Mouse (Mus musculus): ENCODE results near the gene Rbm17.
A peak's percentile ranks its signal among the peaks of the same experiment; 100 is the strongest.
"Not testable (repeated sequence)": the region's sequence is repeated elsewhere in the genome, so short reads cannot be mapped to it uniquely, and the experiment has no call there.

The Rbm17 gene

DNA sequence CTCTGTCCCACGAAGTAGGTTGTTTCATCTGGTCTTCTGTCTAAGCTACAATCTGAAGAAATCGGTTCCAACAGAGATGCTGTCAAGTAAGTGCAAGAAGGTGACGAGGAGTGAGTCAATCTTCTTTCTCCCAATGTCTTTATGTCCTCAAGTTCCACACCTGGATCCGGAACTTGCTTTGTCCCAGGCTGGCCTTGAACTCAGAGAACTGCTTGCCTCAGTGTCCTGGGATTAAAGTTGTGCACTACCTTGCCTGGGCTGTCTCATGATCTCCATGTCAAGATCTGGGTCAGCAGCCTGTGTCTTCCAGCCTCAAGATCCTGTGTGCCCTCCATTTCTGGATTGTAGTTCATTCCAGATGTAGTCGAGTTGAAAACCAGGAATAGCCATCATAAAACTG is at the start of gene Rbm17:
Gene Rbm17 (minus strand): TSS at position 101 of the 400 bp plus-strand sequence.
- DNase-seq (ENCODE audit: low spot score in 2 of 2): no peak

DNA sequence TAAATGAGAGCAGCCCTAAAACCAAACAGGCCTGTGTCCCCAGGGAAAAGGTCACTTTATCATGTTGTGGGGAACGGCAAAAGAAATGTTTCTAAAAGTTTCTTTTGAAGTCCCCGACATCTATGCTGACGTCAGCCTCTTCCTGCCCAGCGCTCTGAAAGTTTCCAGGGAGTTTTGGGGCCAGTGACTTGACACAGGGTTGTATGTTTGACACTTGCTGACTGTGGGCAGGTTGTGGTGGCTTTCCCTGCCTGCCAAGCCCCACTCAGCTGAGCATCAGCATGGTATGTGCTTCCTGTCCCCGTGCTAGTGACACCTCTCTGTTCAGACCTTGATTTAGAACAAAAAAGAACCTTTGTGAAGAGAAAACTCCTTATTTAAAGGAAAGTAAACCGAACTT is 49.4 kb upstream of the Rbm17 start:
- DNase-seq (ENCODE audit: low spot score in 2 of 2): no peak

DNA sequence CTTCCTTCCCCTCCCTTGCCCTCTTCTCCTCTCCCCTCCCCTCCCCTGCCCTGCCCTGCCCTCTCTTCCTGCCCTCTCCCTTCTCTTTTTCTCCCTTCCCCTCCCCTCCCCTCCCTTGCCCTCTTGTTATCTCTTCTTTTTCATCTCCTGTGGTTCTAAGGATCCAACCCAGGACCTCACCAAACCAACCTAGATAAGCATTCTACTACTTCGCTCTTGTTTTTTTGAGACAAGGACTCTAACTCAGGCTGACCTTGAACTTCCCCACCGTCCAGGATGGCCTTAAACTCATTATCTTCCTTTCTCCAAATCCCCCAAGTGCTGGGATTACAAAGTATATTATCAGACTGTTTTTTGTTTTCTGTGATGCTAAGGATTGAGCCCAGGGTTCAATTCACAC is 48.8 kb upstream of the Rbm17 start:
- no peak for DNase-seq (ENCODE audit: low spot score in 2 of 2)

DNA sequence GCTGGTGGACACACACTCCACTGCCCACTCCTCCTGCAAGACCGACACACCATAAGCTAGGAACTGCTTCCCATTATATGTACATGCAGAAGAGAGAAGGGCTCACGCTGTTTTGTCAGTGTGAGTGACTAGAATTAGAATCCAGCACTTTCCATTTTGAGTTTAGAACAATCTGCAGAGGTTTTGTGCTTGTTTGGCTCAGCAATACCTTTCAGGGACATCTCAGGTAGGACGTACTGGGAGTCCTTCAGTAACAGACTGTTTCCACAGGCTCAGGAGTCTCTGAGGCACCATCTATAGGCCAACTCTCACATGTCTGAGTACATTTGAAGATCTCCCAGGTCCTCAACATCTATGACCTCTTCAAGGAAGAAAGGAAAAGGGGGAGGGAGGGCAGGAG is 48.2 kb upstream of the Rbm17 start:
- no peak for DNase-seq (ENCODE audit: low spot score in 2 of 2)

DNA sequence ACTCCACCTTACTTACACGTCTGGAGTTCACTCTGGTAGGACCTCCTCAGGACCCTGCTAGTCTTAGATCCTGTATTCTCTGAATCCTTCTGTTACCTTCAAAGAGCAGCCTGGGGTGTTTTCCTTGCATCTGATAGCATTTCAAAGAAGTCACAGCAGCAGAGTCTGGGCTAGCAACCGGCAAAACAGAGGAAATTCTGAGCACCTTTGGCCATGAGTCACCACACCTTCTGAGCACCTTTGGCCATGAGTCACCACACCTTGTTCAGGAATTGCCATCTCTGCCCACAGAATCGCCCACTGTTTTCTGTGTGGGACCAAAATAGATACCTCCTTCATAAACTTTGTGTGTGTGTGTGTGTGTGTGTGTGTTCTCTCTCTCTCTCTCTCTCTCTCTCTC is 47.5 kb upstream of the Rbm17 start:
- DNase-seq (ENCODE audit: low spot score in 2 of 2): no peak

DNA sequence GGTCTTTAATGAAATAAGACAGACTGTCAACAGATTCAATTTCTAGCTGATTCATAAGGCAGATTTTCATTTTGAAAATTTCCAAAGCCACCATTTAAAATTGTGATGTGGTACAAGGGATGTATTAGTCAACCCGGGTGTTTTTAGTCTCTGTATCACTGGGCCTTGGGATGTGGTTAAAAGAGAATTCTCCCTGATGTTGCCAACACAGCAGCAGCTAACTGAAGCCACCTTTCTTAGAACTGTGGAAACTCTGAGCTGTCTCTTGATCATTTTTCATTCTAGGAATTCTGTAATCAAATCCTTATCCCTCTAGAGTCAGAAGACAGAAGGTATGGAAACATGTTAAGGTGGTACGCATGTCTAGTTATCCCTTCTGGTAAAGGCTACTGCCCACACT is 41.3 kb upstream of the Rbm17 start:
- DNase-seq (ENCODE audit: low spot score in 2 of 2): no peak

DNA sequence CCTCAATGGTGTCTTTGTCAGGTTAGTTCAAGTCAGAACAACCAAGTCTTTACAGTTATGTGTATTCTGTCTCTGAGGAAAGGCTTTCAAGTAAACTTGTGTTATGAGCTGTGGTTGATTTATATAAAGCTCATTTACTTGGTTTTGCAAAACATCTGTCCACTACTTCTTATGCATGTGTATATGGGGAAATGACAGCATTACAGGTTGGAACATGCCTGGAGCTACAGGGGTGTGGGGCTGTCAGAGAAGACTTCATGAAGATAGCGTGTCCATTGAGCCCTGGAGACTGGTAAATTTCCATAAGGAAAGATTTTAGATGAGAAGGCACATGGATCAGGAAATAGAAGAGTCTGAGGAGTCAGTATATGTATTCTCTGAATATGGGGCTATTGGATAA is 40.1 kb upstream of the Rbm17 start:
- DNase-seq (ENCODE audit: low spot score in 2 of 2): no peak

DNA sequence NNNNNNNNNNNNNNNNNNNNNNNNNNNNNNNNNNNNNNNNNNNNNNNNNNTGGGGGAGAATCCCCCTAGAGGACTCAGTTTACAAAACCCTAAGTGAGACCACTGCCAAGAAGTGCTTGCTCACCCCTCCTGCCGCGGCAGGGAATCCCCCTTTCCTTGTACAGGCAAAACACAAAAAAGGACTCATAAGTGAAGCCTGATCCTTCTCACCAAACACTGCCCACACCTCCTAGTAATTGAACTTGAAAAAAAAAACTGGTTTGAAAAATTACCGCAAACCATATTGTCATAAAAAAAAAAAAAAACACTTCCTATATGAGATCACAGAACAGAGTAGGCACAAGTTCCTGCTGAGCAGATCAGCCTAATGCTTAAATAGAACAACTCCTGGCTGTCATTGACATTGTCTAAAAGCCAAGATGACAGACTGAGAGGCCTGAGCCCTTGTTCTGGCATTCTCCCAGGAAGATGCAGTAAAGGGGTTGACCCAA is 38.5 kb upstream of the Rbm17 start, which contains the start of gene Il2ra:
Gene Il2ra (plus strand): TSS at position 357 of the 491 bp plus-strand sequence.
- DNase-seq (ENCODE audit: low spot score in 2 of 2): no peak

DNA sequence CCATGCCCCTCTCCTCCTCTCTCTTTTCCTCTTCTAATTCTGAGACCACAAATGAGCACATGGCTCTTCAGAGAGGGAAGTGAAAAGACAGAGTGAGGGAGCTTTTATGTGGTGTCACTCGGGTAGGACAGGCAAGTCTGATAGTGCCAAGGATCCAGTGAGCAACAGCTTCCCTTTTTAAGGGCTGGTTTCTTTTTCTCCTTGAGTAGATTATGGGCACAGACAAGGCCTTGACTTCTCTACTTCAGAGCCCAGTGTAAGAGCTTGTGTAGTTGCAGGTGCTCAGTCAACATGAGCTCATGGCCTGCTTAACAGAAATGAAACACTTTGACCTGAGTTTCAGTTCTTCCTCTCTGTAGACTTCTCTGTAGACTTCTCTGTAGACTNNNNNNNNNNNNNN is 33.2 kb upstream of the Rbm17 start:
- DNase-seq (ENCODE audit: low spot score in 2 of 2): no peak

DNA sequence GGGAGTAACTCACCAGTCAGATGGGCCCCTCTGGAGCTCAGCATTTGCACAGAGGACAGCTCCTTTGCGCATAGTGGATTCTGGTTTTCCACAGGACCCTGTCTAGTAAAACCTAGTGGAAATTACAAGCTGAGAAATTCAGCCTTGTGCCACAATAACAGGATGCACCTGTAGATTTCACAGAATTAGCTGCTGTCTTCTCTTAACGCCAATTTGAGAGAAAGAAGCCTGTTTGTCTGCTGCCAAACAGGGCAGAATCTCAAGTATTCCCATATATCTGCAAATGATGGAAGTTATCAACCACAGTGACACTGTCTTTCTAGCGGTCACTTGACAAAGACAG is 32.2 kb upstream of the Rbm17 start:
- DNase-seq (ENCODE audit: low spot score in 2 of 2): no peak

DNA sequence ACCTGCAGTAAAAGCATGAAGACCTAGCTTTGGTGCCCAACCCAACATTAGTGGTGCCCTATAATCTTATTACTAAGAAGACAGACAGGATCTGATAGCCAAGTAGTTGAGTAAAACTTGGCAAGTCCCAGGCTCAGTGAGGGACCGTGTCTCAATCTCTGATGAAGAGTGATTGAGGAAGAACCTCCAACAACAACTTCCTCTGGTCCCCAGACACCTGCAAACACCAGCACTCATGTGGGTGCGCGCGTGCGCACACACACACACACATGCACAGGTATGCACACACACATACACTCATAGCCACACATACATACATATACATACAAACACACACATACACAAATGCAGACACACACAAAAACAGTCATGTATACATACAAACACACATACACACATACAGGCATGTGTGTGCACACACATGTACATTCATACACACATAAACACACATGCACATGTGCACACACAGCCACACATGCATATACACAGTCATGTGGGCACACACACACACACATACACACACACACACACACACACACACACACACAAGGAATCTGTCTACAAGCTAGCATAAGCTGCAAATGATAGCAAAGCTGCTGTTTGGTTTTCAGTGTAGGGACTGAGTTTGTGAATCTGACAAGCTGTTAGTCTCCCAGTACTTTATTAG is 31.7 kb upstream of the Rbm17 start:
- DNase-seq (ENCODE audit: low spot score in 2 of 2): no peak

DNA sequence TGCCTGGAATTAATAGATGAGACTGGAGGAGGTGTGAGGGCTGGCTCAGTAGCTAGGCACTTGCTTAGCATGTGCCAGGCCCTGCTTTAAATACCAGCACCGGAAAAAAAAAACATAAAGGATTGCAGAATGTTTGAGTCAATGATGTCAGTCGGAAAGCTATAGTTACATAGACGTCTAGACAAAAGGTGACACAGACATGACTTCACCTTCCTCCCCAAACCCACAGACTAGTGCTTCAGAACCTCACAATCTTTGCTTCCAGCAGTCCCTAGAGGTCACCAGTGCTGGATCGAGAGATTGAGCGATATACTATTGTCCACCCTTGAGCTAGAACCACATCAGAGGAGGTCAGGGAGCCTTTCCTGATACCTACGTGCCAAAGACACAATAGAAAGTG is 31.1 kb upstream of the Rbm17 start:
- DNase-seq (ENCODE audit: low spot score in 2 of 2): no peak

DNA sequence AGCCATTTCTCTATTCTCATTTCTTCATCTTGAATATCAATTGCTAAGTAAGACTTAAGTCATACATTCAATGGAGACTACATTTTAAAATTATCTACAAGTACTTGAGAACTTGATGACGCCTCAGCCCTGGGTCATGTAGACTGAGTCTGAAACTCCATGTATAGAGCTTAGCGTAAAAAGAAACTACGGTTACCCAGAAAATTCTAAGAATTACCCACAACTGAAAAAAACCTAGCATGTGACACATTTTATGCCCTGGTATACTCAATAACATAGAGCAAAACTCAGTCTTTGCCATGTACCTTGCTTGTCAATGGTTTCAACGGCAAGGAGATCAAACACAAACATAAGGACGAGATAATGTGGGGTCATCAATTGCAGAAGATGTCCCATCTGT is 21.9 kb upstream of the Rbm17 start, which contains the start of gene Gm17490:
Gene Gm17490 (minus strand): TSS at position 375 of the 400 bp plus-strand sequence.
- no peak for DNase-seq (ENCODE audit: low spot score in 2 of 2)

DNA sequence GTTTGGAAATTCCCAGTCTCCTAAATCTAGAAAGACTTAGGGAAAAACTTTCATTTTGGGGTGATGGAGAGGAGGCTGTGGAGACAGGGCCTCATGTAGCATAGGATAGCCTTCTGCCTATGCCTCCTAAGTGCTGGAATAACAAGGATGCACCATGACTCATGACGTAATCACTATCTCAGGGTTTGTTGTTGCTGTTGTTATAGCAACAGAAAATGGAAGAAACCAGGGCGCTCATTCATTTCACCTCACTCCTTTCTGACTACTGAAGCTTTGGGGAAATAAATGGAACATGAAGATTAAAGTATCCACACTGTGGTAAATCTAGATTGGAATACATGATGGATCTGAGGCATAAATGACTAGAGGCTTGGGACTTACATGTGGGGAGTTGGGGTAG is 19.8 kb upstream of the Rbm17 start:
- no peak for DNase-seq (ENCODE audit: low spot score in 2 of 2)

DNA sequence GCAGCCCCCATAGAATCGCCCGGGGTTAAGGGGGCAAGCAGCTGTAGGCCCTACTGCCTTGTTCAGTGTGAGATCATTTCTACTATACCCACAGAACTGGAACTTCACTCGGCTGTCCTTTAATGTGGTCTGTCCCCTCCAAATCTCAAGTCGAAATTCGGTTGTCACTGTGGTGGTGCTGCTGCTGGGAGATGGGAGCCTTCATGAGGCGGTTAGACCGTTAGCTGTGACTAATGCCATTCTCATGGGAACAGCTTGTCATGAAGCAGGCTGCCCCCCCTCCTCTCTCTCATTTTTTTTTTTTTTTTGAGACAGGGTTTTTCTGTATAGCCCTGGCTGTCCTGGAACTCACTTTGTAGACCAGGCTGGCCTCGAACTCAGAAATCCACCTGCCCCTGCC is 19.2 kb upstream of the Rbm17 start:
- no peak for DNase-seq (ENCODE audit: low spot score in 2 of 2)

DNA sequence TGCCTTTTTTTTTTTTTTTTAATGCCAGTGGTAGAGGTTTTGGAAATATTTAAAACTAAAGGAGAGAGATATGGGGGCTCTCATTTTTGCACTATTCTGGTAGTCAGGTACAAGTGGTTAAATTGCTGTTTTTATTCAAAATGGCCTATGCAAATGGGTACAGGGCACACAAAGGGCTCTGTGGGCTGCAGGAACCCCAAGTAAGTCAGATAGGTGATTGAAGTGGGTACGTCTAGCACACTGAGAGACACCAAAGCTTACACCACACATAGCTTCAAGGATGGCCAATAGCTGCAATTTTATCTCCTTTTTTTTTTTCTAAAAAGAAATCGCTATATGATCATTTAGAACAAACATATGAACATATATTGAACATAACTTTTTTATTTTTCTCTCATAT is 15.6 kb upstream of the Rbm17 start:
- no peak for DNase-seq (ENCODE audit: low spot score in 2 of 2)

DNA sequence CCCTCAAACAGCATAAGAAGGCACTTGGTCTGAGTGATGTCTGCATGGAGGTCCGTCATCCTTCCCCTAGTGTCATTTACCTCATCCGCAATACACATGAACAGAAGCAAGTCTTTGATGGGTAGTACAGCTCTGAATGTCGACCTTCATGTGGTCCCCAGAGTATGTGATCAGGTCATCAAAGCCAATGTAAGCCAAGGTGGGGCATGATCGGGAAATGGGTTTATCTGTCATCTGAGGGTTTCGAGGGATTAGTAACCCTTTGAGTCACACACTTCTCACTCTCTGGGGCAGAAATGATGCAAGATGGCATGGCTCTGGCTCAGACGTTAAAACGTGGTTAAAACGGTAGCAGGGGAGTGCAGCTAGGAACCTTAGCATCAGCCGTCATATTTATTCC is 12.9 kb upstream of the Rbm17 start:
- no peak for DNase-seq (ENCODE audit: low spot score in 2 of 2)

DNA sequence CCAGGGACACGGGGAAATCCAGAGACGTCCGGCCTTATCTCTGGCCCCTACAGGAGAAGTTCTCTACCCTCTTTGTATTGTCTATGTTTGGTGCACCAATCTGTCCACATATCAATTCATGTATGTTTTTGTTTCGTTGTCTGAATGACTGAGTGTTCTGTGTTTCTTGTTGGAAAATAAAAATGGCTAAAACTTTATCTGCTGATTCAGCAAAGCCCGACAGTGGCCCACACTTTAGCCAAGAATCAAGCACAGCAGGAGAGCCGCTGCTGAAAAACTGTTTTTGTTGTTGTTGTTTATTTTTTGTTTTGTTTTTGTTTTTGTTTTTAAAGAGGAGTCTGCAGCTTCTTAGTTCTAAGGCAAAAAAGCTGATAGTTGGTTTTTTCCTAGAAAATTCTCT is 9.0 kb upstream of the Rbm17 start:
- not testable (repeated sequence) for DNase-seq (ENCODE audit: low spot score in 2 of 2)

DNA sequence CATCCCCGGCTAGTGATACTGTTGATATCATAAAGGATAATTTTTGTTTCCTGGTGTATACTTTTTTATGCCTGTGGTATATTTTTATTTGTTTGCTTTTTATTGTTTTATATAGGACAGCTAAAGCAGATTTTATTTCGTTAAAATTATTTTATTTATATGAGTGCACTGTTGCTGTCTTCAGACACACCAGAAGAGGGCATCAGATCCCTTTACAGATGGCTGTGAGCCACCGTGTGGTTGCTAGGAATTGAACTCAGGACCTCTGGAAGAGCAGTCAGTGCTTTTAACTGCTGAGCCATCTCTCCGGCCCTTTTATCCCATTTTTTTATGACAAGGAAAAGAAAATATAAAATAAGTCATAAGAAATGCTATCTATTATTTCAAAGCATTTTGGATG is 2.8 kb upstream of the Rbm17 start:
- DNase-seq (ENCODE audit: low spot score in 2 of 2): not testable (repeated sequence)

DNA sequence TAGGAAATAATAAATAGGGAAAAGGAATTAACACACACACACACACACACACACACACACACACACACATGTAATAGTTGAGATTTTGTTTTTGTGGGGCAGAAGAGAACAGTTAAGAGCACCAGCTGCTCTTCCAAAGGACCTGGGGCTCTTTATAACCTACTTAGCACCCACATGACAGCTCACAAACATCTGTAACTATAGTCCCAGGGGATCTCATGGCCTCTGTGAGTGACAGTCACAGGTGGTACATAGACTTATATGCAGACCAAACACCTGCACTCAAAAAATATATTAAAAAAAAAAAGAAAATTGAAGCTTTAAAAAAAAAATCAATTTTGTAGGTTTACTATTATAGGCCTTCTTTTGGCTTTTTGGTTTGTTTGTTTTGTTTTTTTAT is 958 bp upstream of the Rbm17 start:
- no peak for DNase-seq (ENCODE audit: low spot score in 2 of 2)

DNA sequence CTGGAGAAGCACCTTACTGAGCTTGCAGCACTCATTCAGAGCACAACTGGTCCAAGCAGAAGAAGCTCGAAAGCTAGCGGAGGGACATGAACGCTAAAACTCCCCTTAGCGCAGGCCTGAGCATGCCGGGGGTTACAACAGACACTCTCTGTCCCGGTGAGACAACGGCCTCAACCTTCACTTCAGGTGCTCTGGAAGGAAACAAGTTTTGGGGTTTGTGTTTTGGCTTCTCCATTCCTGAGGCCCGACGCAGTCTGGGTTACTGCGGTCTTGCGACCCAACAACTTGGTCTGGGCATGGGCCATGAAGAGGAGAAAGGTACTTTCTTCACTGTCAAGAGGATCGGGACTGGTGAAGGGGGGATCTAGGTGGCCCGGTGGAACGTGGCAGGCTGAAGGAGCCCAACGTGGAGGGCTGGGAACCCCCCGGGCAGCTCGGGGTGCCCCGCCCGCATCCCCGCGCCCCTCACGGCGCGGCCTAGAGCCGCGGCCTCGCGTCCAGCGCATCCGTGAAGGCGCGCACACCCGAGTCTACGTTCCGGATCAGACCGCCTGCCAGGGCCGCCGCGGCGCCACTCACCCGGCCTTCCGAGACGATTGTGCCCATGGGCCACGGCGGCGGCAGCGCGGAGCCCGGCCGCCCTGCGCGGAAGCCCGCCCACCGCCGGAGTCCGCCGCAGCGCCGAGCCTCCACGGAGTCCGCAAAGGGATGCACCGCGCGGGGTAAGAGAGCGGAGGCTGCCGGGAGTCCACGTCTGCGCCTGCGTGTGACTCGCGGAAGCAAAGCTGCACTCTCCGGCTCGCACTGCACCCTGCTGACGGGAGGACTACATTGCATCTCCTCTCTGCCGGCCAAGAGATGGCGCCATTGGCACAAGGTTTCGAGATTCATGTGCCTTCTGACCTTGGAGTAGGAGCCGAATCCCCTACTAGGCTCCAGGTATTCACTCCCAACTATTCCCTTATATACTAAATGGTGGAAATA is 1.2 kb downstream of the Rbm17 start:
- peak; percentile 93 to 98 for DNase-seq (ENCODE audit: low spot score in 2 of 2)

DNA sequence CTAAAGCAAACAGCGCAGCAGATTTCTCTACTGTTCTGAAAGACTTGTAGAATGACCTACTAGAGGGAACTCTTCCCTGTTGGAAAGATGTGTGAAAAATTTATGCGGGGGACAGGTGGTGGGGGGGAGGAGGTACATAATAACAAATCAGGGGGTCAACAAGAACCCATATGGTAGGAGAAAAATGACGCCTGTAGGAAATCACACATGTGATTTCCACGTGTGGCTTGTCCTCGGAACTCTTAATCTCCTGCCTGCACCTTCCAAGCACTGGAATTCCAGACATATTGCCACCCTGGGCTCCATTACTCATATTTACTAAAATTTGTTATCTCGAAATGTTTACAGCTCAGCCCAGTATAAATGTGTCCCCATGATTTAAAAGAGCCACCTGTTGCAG is 2.2 kb downstream of the Rbm17 start:
- DNase-seq (ENCODE audit: low spot score in 2 of 2): no peak

DNA sequence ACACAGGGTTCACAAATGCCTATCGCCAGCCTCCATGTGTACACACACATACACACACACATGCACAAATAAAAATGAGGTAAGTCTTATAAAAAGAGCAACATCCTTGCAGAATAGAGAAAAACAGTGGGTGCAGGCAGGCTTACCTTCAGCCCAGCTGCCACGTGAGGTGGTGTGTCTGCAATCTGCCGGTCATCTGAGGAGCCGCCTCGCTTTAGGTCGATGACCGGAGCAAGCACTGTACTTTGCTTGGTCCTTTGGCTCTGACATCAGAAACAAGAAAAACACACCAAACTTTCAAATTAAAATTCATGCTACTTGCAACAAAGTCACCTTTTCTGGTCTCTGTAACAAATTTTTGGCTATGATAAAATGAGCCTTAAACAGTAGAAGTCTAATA is 6.0 kb downstream of the Rbm17 start:
- no peak for DNase-seq (ENCODE audit: low spot score in 2 of 2)

All from spleen, postnatal 4 days (tissue).